Mouse (Mus musculus) cortical plate, adult 2 months (tissue): ENCODE results near the gene Amz2. TPM values are rescaled to one million over a fixed set of nuclear protein-coding genes. Genes with fewer than 3 reads are reported as not detected.

Experiments used
- H3K27ac ChIP-seq: fragments of 200-500 bp; 2 replicates; pipeline ENCODE4 v1.5.1; 2012; ENCODE audit warnings: low read length, control low read depth, inconsistent platforms; ENCODE audit not compliant: insufficient read depth
- H3K4me1 ChIP-seq: fragments of 200-500 bp; 2 replicates; pipeline ENCODE4 v1.6.1; 2011; ENCODE audit warnings: low read length; ENCODE audit not compliant: control insufficient read depth, insufficient read depth
- H3K4me3 ChIP-seq: fragments of 200-500 bp; 2 replicates; pipeline ENCODE4 v1.5.1; 2011; ENCODE audit warnings: mild to moderate bottlenecking, low read length, control low read depth; ENCODE audit not compliant: insufficient read depth
- CTCF ChIP-seq: fragments of 200-500 bp; IDR thresholded peaks from 2 replicates; pipeline ENCODE4 v1.5.1; 2011; ENCODE audit warnings: mild to moderate bottlenecking, control low read depth, low read length; ENCODE audit not compliant: insufficient read depth; ENCODE audit errors: extremely low read depth
- POLR2A ChIP-seq: fragments of 200-500 bp; IDR thresholded peaks from 2 replicates; pipeline ENCODE4 v1.6.1; 2011; ENCODE audit warnings: mild to moderate bottlenecking, low read length, control low read depth; ENCODE audit not compliant: insufficient read depth; ENCODE audit errors: extremely low read depth
- polyA plus RNA-seq: library from polyadenylated mRNA; depleted of rRNA; stranded (reverse); fragments of >200 nt; gene quantifications from 2 replicates; pipeline ENCODE4 v1.2.3, GENCODE M21; 2012; rRNA removed

Gene Amz2
- polyA plus RNA-seq, 1 experiment, result 59.5 TPM

DNA sequence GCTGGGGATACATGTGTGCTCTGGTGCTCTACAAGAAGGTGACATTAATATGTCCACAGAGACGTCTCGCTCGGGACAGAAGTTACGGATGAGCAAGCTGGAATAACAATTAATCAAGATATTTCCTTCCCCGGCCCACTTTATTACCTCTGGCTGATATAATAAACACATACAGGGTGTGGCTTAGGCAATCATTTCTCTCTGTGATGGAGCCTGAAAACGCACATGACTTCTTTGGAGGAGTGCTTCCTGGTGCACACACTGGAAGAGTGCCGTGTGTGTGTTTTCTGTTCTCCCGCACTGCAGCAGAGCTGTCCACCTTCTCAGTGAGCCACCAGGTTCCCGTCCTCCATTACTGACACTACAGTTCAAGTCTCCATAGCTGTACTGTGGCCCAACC is 72.2 kb downstream of the Amz2 start:
- H3K4me3 ChIP-seq, result no peak overlapping the region
- peaks cover 2% of the 10 kb centered on the region; the same call in 1 of the 2 replicates for H3K4me1 ChIP-seq
- TF ChIP-seq CTCF (no peak), POLR2A (no peak)
- no peak overlapping the region for H3K27ac ChIP-seq

DNA sequence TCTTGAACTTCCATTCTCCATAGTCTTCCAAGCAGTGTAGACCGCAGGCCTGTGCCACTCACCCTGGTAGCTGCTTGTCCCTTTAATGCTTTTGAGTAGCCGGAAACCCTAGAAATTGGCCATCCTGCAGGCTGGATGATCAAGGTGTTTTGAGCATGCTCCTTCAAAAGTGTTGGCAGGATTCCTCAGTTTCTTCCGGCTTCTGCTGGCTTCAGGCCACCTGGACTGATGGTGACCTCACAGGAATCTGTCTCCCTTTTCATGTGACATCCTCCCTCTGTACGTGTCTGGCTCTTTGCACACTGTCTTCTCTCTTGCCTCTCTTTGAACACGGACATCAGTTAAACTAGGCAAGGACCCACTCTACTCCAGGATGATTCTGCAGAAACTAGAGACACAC is 74.5 kb downstream of the Amz2 start:
- TF ChIP-seq CTCF, result no peak
- TF ChIP-seq POLR2A, result no peak
- Histone ChIP-seq H3K27ac (no peak overlapping the region), H3K4me1 (peaks cover 2% of the 10 kb centered on the region; the same call in 1 of the 2 replicates), H3K4me3 (no peak overlapping the region)

Other genes with a start within 250 kb of the Amz2 start
- gene Rgs9, start 127.8 kb upstream of the Amz2 start, polyA plus RNA-seq, result 12.5 and 57.8 TPM in 2 replicates
- gene Gna13, start 63.1 kb upstream of the Amz2 start, polyA plus RNA-seq, result 35.5 and 37.0 TPM in 2 replicates
- gene 9930022D16Rik, start 12.0 kb upstream of the Amz2 start, polyA plus RNA-seq, result 0.04 and 0.06 TPM in 2 replicates
- gene Arsg, start 47.4 kb downstream of the Amz2 start, polyA plus RNA-seq, result 23.2 and 26.8 TPM in 2 replicates
- gene Slc16a6, start 47.7 kb downstream of the Amz2 start, polyA plus RNA-seq, result 7.2 and 7.8 TPM in 2 replicates
- gene Wipi1, start 186.0 kb downstream of the Amz2 start, polyA plus RNA-seq, result 19.6 and 20.2 TPM in 2 replicates
- gene Prkar1a, start 223.5 kb downstream of the Amz2 start, polyA plus RNA-seq, result 415 and 426 TPM in 2 replicates